Mouse (Mus musculus) cerebellum, adult 11 months (tissue): ENCODE data around the gene Snx30.
A peak's percentile ranks its signal among the peaks of the same experiment; 100 is the strongest.
"Not testable (repeated sequence)": the region's sequence is repeated elsewhere in the genome, so short reads cannot be mapped to it uniquely, and the experiment has no call there.

Experiments
- DNase-seq: peaks from one replicate; pipeline ENCODE4 v3.0.0; 2022

Gene Snx30

GRCm38 (mm10) chr4:59805181-59805967 lies at the start of gene Snx30:
Gene Snx30, plus strand, starts transcription at chr4:59805840.
- peak; percentile 90 for DNase-seq

GRCm38 (mm10) chr4:59756332-59757082 lies 49.1 kb upstream of the Snx30 start:
- peak; percentile 76 for DNase-seq

- DNase-seq: no peak
Measured at GRCm38 (mm10) chr4:59757452-59758435, 47.9 kb upstream of the Snx30 start.

- DNase-seq: no peak
Measured at GRCm38 (mm10) chr4:59760016-59760415, 45.6 kb upstream of the Snx30 start.

GRCm38 (mm10) chr4:59760636-59761364 lies 44.8 kb upstream of the Snx30 start:
- DNase-seq: no peak

GRCm38 (mm10) chr4:59761365-59761729 lies 44.3 kb upstream of the Snx30 start:
- DNase-seq: no peak

- no peak for DNase-seq
Measured at GRCm38 (mm10) chr4:59764950-59765349, 40.7 kb upstream of the Snx30 start.

GRCm38 (mm10) chr4:59765385-59766005 lies 40.1 kb upstream of the Snx30 start:
- DNase-seq: no peak

- no peak for DNase-seq
Measured at GRCm38 (mm10) chr4:59767717-59768116, 37.9 kb upstream of the Snx30 start.

- no peak for DNase-seq
Measured at GRCm38 (mm10) chr4:59772171-59772879, 33.3 kb upstream of the Snx30 start.

- no peak for DNase-seq
Measured at GRCm38 (mm10) chr4:59777828-59778227, 27.8 kb upstream of the Snx30 start.

GRCm38 (mm10) chr4:59780568-59780967 lies 25.1 kb upstream of the Snx30 start:
- DNase-seq: no peak

- DNase-seq: no peak
Measured at GRCm38 (mm10) chr4:59782853-59783684, 22.6 kb upstream of the Snx30 start.

- peak; percentile 94 for DNase-seq
Measured at GRCm38 (mm10) chr4:59783685-59784279, 21.9 kb upstream of the Snx30 start.

GRCm38 (mm10) chr4:59785412-59785811 lies 20.2 kb upstream of the Snx30 start:
- no peak for DNase-seq

- DNase-seq: peak; percentile 71
Measured at GRCm38 (mm10) chr4:59786661-59787060, 19.0 kb upstream of the Snx30 start.

GRCm38 (mm10) chr4:59787126-59787525 lies 18.5 kb upstream of the Snx30 start:
- DNase-seq: no peak

- no peak for DNase-seq
Measured at GRCm38 (mm10) chr4:59789015-59789414, 16.6 kb upstream of the Snx30 start.

GRCm38 (mm10) chr4:59793626-59794025 lies 12.0 kb upstream of the Snx30 start:
- not testable (repeated sequence) for DNase-seq

GRCm38 (mm10) chr4:59794116-59794515 lies 11.5 kb upstream of the Snx30 start:
- no peak for DNase-seq
